Mouse (Mus musculus): ENCODE data around the gene Mdh1.
"Not testable (repeated sequence)": the region's sequence is repeated elsewhere in the genome, so short reads cannot be mapped to it uniquely, and the experiment has no call there.

Mdh1 gene

DNA sequence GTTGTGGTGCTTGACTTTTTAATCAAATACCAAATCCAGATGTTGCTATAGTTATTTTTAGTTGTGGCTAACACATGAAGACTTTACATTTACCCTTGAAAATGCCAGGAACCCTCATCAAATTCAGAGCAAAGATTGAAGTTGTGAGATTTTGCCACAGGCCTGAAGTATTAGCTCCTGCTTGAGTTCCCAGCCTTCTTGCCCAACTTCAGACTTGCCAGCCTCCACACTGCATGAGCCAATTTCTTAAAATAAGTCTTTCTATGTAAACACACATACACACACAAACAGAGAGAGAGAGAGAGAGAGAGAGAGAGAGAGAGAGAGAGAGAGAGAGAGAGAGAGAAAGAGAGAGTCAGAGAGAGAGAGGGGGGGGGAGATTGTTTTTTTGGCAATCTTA lies 26.2 kb downstream of the Mdh1 start:
- no peak for DNase-seq (ENCODE audit: low read depth, low spot score)

DNA sequence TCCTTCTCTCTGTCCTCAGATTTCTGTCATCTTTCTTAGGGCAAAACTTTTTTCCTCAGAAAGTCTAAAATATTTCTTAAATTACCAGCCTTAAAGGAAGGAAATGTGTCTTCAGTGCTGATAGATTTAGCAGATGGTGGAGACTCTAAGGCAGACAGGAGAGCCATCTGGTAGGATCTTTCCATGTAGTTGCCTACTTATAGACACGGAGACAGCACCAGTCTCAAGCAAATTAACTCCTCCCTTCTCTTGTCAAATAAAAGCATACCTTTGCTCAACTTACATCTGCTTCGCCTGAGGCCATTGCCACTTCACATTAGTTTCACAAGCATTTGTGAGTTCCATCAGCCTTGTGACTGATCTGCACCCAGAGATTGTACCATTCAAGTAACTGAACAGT lies 27.1 kb downstream of the Mdh1 start:
- no peak for DNase-seq (ENCODE audit: low read depth, low spot score)

GRCm38 (mm10) chr11:21542731-21543130 lies 29.4 kb downstream of the Mdh1 start:
- DNase-seq (ENCODE audit: low read depth, low spot score): no peak

DNA sequence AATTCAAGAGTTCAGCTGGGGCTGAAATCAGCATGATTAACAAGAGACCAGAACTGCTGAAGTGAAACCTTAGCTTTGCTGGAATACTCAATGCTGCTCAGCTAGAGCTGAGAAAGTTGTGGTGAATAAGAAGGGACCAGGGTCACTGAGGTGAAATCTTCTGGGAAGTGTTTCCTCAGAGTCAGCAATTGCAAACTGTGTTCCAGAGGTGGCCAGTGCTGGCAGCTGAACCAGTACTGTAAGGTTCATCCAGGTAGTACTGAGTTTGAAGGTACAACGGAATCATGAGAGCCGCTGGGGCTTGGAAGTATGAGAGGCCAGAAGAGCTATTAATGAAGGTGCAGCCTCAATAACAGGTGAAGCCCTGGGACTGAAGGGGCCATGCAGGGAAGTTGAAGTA lies 31.5 kb downstream of the Mdh1 start:
- no peak for DNase-seq (ENCODE audit: low read depth, low spot score)

DNA sequence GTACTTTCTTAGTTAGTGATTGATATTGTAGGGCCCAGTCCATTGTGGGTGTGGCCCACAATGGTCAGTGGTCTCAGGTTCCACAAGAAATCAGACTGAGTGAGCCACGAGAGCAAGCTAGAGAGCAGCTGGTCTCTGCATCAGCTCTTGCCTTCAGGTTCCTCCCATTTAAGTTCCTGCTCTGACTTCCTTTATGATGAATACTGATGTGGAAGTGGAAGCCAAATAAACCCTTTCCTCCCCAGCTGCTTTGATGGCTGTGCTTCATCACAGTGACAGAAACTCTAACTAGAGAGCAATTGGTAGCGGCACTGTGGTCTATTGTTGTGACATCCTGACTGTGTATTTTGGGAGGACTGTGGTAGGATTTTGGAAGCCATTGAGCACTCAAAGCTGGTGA lies 32.1 kb downstream of the Mdh1 start:
- no peak for DNase-seq (ENCODE audit: low read depth, low spot score)

- not testable (repeated sequence) for DNase-seq (ENCODE audit: low read depth, low spot score)
Measured at GRCm38 (mm10) chr11:21530856-21531255, 41.3 kb downstream of the Mdh1 start.

DNA sequence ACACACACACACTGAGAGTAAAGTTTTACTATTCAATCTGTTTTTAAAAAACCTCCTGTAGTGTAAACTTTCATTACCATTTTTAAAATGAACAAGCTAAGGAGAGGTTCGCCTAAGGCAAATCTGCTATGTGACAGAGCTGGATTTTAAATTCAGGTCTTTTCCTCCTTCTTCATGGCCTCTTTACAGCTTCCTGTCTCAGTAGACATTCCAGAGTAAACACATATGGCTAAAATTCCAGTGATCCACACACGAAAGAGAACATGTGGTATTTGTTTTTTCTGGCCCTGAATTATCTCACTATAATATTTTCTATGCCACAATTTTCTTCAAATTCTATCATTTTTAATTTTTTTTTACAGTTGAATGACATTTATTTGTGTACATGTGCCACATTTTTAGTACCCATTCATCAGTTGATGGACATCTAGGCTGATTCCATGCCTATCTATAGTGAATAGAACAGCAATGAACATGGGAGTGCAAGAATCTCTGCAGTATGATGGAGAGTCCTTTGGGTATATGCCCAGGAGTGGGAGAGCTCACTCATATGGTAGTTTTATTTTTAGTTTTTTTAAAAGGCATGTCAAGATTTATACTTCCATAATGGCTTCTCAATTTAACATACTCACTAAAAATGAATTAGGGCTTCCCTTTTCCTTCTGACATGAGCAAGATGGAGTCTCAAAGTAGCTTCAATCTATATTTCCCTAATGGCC lies 43.3 kb downstream of the Mdh1 start:
- DNase-seq (ENCODE audit: low read depth, low spot score): no peak

DNA sequence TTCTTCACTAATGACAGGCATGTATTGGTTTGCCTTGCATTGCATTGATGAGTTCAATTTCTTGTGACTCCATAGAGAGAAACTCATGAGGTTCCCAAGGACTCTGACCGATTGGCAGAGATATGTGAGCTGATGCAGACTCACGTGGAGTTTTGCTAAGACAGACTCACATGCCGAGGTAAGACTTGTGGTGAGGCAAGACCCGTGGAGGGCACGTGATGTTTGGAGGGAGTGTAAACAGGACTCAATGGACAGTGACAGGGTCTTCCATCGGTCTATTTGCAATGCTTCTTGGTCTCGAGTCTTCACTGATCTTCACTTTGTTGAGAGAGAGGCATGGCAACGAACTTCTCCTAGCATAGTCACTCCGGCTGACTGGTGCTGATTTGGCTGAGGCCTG lies 54.4 kb downstream of the Mdh1 start:
- no peak for DNase-seq (ENCODE audit: low read depth, low spot score)

- not testable (repeated sequence) for DNase-seq (ENCODE audit: low read depth, low spot score)
Measured at GRCm38 (mm10) chr11:21516396-21516795, 55.8 kb downstream of the Mdh1 start.

- not testable (repeated sequence) for DNase-seq (ENCODE audit: low read depth, low spot score)
Measured at GRCm38 (mm10) chr11:21510577-21510976, 61.6 kb downstream of the Mdh1 start.

DNA sequence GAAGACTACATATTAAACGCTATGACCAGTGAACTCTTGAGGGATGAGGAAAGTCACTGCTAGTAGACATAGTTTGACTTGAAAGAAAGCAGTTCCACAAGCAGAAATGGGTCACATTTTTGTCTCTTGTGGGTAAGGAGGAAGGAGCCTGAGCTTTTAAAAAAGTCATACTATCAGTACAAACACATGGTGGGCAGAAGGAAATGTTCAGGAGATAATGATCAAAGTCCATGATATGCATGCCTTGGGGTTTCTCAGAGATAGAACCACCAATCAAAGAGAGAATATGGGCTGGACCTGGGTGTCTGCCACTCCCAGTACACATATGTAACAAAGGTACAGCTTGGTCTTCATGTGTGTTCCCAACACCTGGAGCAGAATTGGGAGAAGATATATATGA lies 63.5 kb downstream of the Mdh1 start:
- not testable (repeated sequence) for DNase-seq (ENCODE audit: low read depth, low spot score)

- not testable (repeated sequence) for DNase-seq (ENCODE audit: low read depth, low spot score)
Measured at GRCm38 (mm10) chr11:21507073-21507472, 65.1 kb downstream of the Mdh1 start.
